Mouse (Mus musculus) heart, embryonic 16.5 days (tissue): ENCODE measurements around the gene Slc6a4. TPM values are rescaled to one million over a fixed set of nuclear protein-coding genes. Genes with fewer than 3 reads are reported as not detected.
"Not testable (repeated sequence)": the region's sequence is repeated elsewhere in the genome, so short reads cannot be mapped to it uniquely, and the experiment has no call there.

Experiments
- ATAC-seq: fragments of 200-750 bp; cut with Nextera tagmentation; replicated peaks from 2 replicates; pipeline ENCODE4 v1.8.0; 2017; ENCODE audit warnings: moderate number of reproducible peaks; ENCODE audit not compliant: insufficient read depth, low FRiP score; ENCODE audit errors: extremely low read depth
- H3K27ac ChIP-seq: fragments of 300-500 bp; sonication (generic); 2 replicates; pipeline ENCODE4 v1.5.1; 2014; ENCODE audit warnings: mild to moderate bottlenecking, low read length, control low read depth, moderate library complexity
- H3K27me3 ChIP-seq: fragments of 300-500 bp; sonication (generic); 2 replicates; pipeline ENCODE4 v1.6.1; 2014; ENCODE audit warnings: low read length, mixed read lengths; ENCODE audit not compliant: control insufficient read depth, insufficient read depth
- H3K36me3 ChIP-seq: fragments of 300-500 bp; sonication (generic); 2 replicates; pipeline ENCODE4 v1.6.1; 2014; ENCODE audit not compliant: control insufficient read depth, insufficient read depth
- H3K4me1 ChIP-seq: fragments of 300-500 bp; sonication (generic); 2 replicates; pipeline ENCODE4 v1.6.1; 2014; ENCODE audit warnings: low read length, mixed read lengths; ENCODE audit not compliant: control insufficient read depth, insufficient read depth
- H3K4me2 ChIP-seq: fragments of 300-500 bp; sonication (generic); 2 replicates; pipeline ENCODE4 v1.6.1; 2014; ENCODE audit warnings: low read depth, mild to moderate bottlenecking, control low read depth, low read length
- H3K4me3 ChIP-seq: fragments of 300-500 bp; sonication (generic); 2 replicates; pipeline ENCODE4 v1.5.1; 2014; ENCODE audit warnings: mild to moderate bottlenecking, control low read depth, low read length
- H3K9ac ChIP-seq: fragments of 300-500 bp; sonication (generic); 2 replicates; pipeline ENCODE4 v1.6.1; 2014; ENCODE audit warnings: low read length, control low read depth
- H3K9me3 ChIP-seq: fragments of 300-500 bp; sonication (generic); replicated peaks from 2 replicates; pipeline ENCODE4 v1.6.1; 2016; ENCODE audit warnings: low read length; ENCODE audit not compliant: control insufficient read depth
- WGBS: fragments of 180-500 bp; shearing (Covaris S2); extraction: QIAGEN DNeasy Blood & Tissue Kit; methylation state at CpG from one replicate; pipeline ENCODE4 v1.1.7; 2014; 5-methylcytosine and 5-hydroxymethylcytosine counted together
- polyA plus RNA-seq: library from polyadenylated mRNA; unstranded; fragments of >200 nt; fragmentation: Nextera tagmentation; extraction: Ambion mirVana; gene quantifications from 2 replicates; pipeline ENCODE4 v1.2.1, GENCODE M21; 2015

The Slc6a4 gene
- polyA plus RNA-seq, 1 experiment from 2014 or later, result 0.58 TPM

- Histone ChIP-seq H3K9me3 (no peaks in the 10 kb centered on the region), H3K27ac (no peak overlapping the region), H3K4me2 (no peak overlapping the region), H3K36me3 (peaks cover 16% of the 10 kb centered on the region), H3K27me3 (no peaks in the 10 kb centered on the region), H3K4me3 (no peak overlapping the region), H3K4me1 (no peaks in the 10 kb centered on the region), H3K9ac (no peak overlapping the region)
- WGBS, result 87% methylated on average over 4 of the region's 4 CpGs
- no peak for ATAC-seq
Observed at GRCm38 (mm10) chr11:77041891-77042290, 43.5 kb downstream of the Slc6a4 start.

DNA sequence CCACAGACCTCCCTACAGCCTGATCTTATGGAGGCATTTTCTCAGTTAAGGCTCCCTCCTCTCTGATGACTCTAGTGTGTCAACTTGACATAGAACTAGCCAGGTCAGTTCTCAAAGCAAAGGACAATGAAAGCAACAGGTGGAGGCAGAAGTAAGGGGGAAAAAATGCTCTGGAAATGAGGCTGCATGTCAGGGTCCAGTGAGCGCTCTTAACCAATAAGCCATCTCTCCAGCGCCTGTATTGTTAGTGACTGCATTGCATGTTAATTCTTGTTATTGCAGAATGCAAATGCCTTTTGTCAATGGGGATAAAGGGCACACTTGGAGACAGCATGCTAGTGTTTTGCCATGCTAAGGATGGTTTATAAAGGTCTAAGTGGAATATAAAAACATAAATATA lies 44.4 kb downstream of the Slc6a4 start:
- Histone ChIP-seq H3K27me3 (no peaks in the 10 kb centered on the region), H3K4me1 (no peaks in the 10 kb centered on the region), H3K36me3 (peaks cover 20% of the 10 kb centered on the region), H3K4me3 (no peak overlapping the region), H3K27ac (no peak overlapping the region), H3K4me2 (no peak overlapping the region), H3K9me3 (no peaks in the 10 kb centered on the region), H3K9ac (no peak overlapping the region)
- no peak for ATAC-seq
- 90% methylated on average over 2 of the region's 2 CpGs for WGBS

GRCm38 (mm10) chr11:77061951-77062350 lies 63.5 kb downstream of the Slc6a4 start:
- ATAC-seq, result peak; percentile 32; the same call in 1 of the 2 replicates
- no peak overlapping the region for H3K9ac ChIP-seq
- H3K9me3 ChIP-seq, result no peaks in the 10 kb centered on the region
- peaks cover 11% of the 10 kb centered on the region for H3K4me1 ChIP-seq
- no peak overlapping the region for H3K27ac ChIP-seq
- 0 out of 2 replicates have a peak, but pooled peaks cover 3% of the 10 kb centered on the region for H3K36me3 ChIP-seq
- H3K4me2 ChIP-seq, result no peak overlapping the region
- no peak overlapping the region for H3K4me3 ChIP-seq
- 39% methylated on average over 5 of the region's 5 CpGs for WGBS
- no peaks in the 10 kb centered on the region for H3K27me3 ChIP-seq

- no peaks in the 10 kb centered on the region for H3K9me3 ChIP-seq
- no peak overlapping the region for H3K27ac ChIP-seq
- no peak for ATAC-seq
- 89% methylated on average over 2 of the region's 2 CpGs for WGBS
- H3K36me3 ChIP-seq, result 0 out of 2 replicates have a peak, but pooled peaks cover 3% of the 10 kb centered on the region
- H3K9ac ChIP-seq, result no peak overlapping the region
- no peak overlapping the region for H3K4me2 ChIP-seq
- H3K4me3 ChIP-seq, result no peak overlapping the region
- no peaks in the 10 kb centered on the region for H3K27me3 ChIP-seq
- peaks cover 11% of the 10 kb centered on the region for H3K4me1 ChIP-seq
Observed at GRCm38 (mm10) chr11:77063406-77063805, 65.0 kb downstream of the Slc6a4 start.

- no peak overlapping the region for H3K4me3 ChIP-seq
- peaks cover 6% of the 10 kb centered on the region; the same call in 1 of the 2 replicates for H3K4me1 ChIP-seq
- H3K36me3 ChIP-seq, result peaks cover 7% of the 10 kb centered on the region
- 61% methylated on average over 4 of the region's 4 CpGs for WGBS
- no peak overlapping the region for H3K4me2 ChIP-seq
- H3K27me3 ChIP-seq, result no peaks in the 10 kb centered on the region
- ATAC-seq, result no peak
- no peak overlapping the region for H3K9ac ChIP-seq
- H3K27ac ChIP-seq, result no peak overlapping the region
- H3K9me3 ChIP-seq, result no peaks in the 10 kb centered on the region
Observed at GRCm38 (mm10) chr11:77068825-77069224, 70.4 kb downstream of the Slc6a4 start.

DNA sequence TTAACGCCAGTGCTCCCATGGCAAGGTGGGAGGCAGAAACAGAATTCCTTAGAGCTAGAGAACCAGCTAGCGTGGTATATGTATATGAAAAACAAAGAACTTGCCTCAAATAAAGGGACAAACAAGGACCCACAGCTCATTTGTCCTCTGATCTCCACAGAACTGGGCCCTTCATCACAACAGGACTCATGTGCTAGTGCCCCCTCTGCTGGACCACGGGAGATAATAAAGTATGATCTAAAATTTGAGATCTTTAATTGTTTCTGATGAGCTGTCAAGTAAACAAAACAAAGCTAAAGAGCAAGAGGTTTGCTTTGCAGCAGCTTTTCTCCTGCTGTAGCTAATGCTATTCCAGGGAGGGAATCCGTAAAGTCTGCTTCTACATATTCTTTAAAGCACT lies 72.3 kb downstream of the Slc6a4 start:
- Histone ChIP-seq H3K9me3 (no peaks in the 10 kb centered on the region), H3K4me1 (peaks cover 4% of the 10 kb centered on the region; the same call in 1 of the 2 replicates), H3K4me3 (no peak overlapping the region), H3K4me2 (no peak overlapping the region), H3K36me3 (peaks cover 16% of the 10 kb centered on the region), H3K9ac (no peak overlapping the region), H3K27ac (no peak overlapping the region), H3K27me3 (no peaks in the 10 kb centered on the region)
- no peak for ATAC-seq
- WGBS, result 78% methylated on average over 4 of the region's 4 CpGs

DNA sequence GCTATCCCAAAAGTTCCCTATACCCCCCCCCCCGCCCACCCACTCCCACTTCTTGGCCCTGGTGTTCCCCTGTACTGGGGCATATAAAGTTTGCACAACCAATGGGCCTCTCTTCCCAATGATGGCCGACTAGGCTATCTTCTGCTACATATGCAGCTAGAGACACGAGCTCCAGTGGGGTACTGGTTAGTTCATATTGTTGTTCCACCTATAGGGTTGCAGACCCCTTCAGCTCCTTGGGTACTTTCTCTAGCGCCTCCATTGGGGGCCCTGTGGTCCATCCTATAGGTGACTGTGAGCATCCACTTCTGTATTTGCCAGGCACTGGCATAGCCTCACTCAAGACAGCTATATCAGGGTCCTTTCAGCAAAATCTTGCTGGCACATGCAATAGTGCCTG lies 78.9 kb downstream of the Slc6a4 start:
- WGBS, result 60% methylated on average over 4 of the region's 4 CpGs
- not testable (repeated sequence) for H3K27me3 ChIP-seq, H3K9me3 ChIP-seq, ATAC-seq, H3K4me1 ChIP-seq, H3K27ac ChIP-seq
- Histone ChIP-seq H3K4me2 (peak overlapping the region; percentile 97), H3K9ac (peak overlapping the region; percentile 84), H3K36me3 (peaks cover 14% of the 10 kb centered on the region), H3K4me3 (peak overlapping the region; percentile 79)

DNA sequence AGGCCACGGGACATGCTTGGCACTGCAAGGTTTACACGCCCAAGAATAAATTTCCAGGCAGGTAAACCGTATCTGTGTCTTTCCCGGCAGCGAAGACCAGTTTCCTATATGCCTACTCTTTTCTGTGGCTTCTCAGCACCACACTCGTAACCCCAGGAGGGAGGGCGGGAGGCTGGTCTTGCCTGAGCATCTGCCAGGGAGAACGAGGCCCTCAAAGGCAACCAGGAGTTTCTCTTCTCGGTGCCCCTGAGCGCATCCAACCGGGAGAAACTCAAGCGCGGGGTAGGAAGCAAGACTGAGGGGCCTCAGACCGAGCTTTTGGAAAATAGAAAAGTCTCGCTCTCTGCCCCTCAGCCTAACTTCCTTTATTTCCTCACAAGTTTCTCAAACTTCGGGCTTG lies 79.4 kb downstream of the Slc6a4 start:
- no peak for ATAC-seq
- peak overlapping the region; percentile 84 for H3K9ac ChIP-seq
- H3K4me3 ChIP-seq, result peak overlapping the region; percentile 79
- H3K9me3 ChIP-seq, result no peaks in the 10 kb centered on the region
- H3K27me3 ChIP-seq, result peaks cover 7% of the 10 kb centered on the region
- peak overlapping the region; percentile 97 for H3K4me2 ChIP-seq
- H3K36me3 ChIP-seq, result peaks cover 14% of the 10 kb centered on the region
- peak overlapping the region; percentile 83 for H3K27ac ChIP-seq
- WGBS, result 3% methylated on average over 16 of the region's 16 CpGs
- peaks cover 3% of the 10 kb centered on the region; the same call in 1 of the 2 replicates for H3K4me1 ChIP-seq

- peak within 1 kb of the TSS; percentile 97 for H3K4me2 ChIP-seq
- H3K36me3 ChIP-seq, result peaks cover 14% of the 10 kb centered on the region
- 3% methylated on average over 48 of the region's 48 CpGs for WGBS
- H3K27ac ChIP-seq, result peak within 1 kb of the TSS; percentile 83
- ATAC-seq, result peak; percentile 99
- peaks cover 3% of the 10 kb centered on the region; the same call in 1 of the 2 replicates for H3K4me1 ChIP-seq
- peak within 1 kb of the TSS; percentile 84 for H3K9ac ChIP-seq
- H3K9me3 ChIP-seq, result no peaks in the 10 kb centered on the region
- peak within 1 kb of the TSS; percentile 79 for H3K4me3 ChIP-seq
- H3K27me3 ChIP-seq, result peaks cover 10% of the 10 kb centered on the region
Observed at GRCm38 (mm10) chr11:77078273-77079134, 80.1 kb downstream of the Slc6a4 start, which contains the start of gene Nsrp1. TSS of gene Nsrp1 (minus strand) at chr11:77078435.
